Mouse (Mus musculus): ENCODE data around the gene Msantd2. TPM values are rescaled to one million over a fixed set of nuclear protein-coding genes. Genes with fewer than 3 reads are reported as not detected.
A peak's percentile ranks its signal among the peaks of the same experiment; 100 is the strongest.

Msantd2 gene
- polyA plus RNA-seq, 2 experiments = 26.7 to 74.2 TPM

DNA sequence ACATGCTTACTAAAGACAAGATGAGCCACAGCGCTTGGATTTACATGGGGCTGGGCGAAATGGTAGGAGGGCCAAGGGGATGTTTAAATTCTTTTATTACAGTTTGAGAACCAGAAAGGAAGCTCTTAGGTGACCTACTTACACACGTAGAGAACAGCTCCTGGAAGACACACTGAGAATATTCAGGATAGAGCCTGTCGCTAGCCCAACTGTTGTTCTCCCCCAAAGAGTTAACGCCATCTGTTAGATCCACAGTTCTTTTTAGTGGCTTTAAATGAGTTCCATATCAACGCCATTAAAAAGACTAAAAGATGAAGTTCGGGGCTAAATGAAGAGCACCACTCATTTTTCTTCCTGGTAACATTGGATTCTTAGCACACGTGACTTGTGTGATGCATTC lies 29.9 kb downstream of the Msantd2 start:
- H3K36me3 ChIP-seq (ENCODE audit: control insufficient read depth, insufficient read depth, low read length) = peaks cover 40% of the 10 kb centered on the region
- no peak for TF ChIP-seq POLR2A (IDR thresholded peaks at IDR 0.05; ENCODE audit: borderline replicate concordance, extremely low read depth, insufficient read depth, insufficient read length)
- 83% methylated on average over 8 of the region's 8 CpGs for WGBS
- H3K4me1 ChIP-seq (ENCODE audit: control insufficient read depth, insufficient read depth, low read length) = no peaks in the 10 kb centered on the region
- no peaks in the 10 kb centered on the region for H3K9me3 ChIP-seq (ENCODE audit: control insufficient read depth, low read length)
- no peak overlapping the region for H3K4me2 ChIP-seq (replicated peaks; ENCODE audit: low read depth, low read length, severe bottlenecking)
- no peak overlapping the region for H3K4me3 ChIP-seq (replicated peaks; ENCODE audit: low read length)
- DNase-seq (ENCODE audit: low spot score) = no peak
- H3K9ac ChIP-seq (ENCODE audit: low read depth, low read length, severe bottlenecking) = no peak overlapping the region
- H3K27ac ChIP-seq (replicated peaks; ENCODE audit: low read depth, low read length) = no peak overlapping the region
- no peaks in the 10 kb centered on the region for H3K27me3 ChIP-seq (ENCODE audit: control insufficient read depth, insufficient read depth, low read length)
- no peak for ATAC-seq (ENCODE audit: low FRiP score, low read depth)

DNA sequence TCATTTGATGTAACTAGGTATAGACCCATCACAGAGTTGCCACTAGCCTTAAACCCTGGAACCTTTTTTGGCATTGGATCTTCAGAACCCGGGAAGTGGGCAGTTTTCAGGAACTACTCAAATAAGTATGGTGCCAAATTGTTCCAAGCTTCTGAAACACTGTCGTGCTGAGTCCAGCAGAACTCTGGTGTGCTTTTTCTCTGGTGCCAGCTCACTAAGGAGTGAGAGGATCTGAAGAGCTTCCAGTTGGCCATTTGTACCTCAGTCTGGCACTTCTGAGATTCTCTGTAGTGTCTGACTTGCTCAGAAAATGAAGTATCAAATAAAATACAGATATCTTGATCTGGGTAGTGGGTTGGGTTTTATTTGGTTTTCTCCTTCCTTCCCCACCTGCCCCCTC lies 30.9 kb downstream of the Msantd2 start:
- Histone ChIP-seq H3K4me1 (ENCODE audit: control insufficient read depth, insufficient read depth, low read length) (no peaks in the 10 kb centered on the region), H3K4me2 (replicated peaks; ENCODE audit: low read depth, low read length, severe bottlenecking) (no peak overlapping the region), H3K9me3 (ENCODE audit: control insufficient read depth, low read length) (no peaks in the 10 kb centered on the region), H3K36me3 (ENCODE audit: control insufficient read depth, insufficient read depth, low read length) (peaks cover 48% of the 10 kb centered on the region), H3K27ac (replicated peaks; ENCODE audit: low read depth, low read length) (no peak overlapping the region), H3K27me3 (ENCODE audit: control insufficient read depth, insufficient read depth, low read length) (no peaks in the 10 kb centered on the region), H3K4me3 (replicated peaks; ENCODE audit: low read length) (no peak overlapping the region), H3K9ac (ENCODE audit: low read depth, low read length, severe bottlenecking) (no peak overlapping the region)
- no peak for DNase-seq (ENCODE audit: low spot score)
- no peak for ATAC-seq (ENCODE audit: low FRiP score, low read depth)
- WGBS = 96% methylated on average over 2 of the region's 2 CpGs
- TF ChIP-seq POLR2A (IDR thresholded peaks at IDR 0.05; ENCODE audit: borderline replicate concordance, extremely low read depth, insufficient read depth, insufficient read length) = no peak

- H3K36me3 ChIP-seq (ENCODE audit: control insufficient read depth, insufficient read depth, low read length) = peaks cover 33% of the 10 kb centered on the region
- no peak overlapping the region for H3K4me3 ChIP-seq (replicated peaks; ENCODE audit: low read length)
- WGBS = 95% methylated on average over 2 of the region's 2 CpGs
- H3K9me3 ChIP-seq (ENCODE audit: control insufficient read depth, low read length) = no peaks in the 10 kb centered on the region
- no peak overlapping the region for H3K27ac ChIP-seq (replicated peaks; ENCODE audit: low read depth, low read length)
- DNase-seq (ENCODE audit: low spot score) = no peak
- H3K27me3 ChIP-seq (ENCODE audit: control insufficient read depth, insufficient read depth, low read length) = peaks cover 49% of the 10 kb centered on the region
- H3K9ac ChIP-seq (ENCODE audit: low read depth, low read length, severe bottlenecking) = no peak overlapping the region
- H3K4me1 ChIP-seq (ENCODE audit: control insufficient read depth, insufficient read depth, low read length) = peaks cover 5% of the 10 kb centered on the region
- TF ChIP-seq POLR2A (IDR thresholded peaks at IDR 0.05; ENCODE audit: borderline replicate concordance, extremely low read depth, insufficient read depth, insufficient read length) = no peak
- no peak for ATAC-seq (ENCODE audit: low FRiP score, low read depth)
- H3K4me2 ChIP-seq (replicated peaks; ENCODE audit: low read depth, low read length, severe bottlenecking) = no peak overlapping the region
Measured at GRCm38 (mm10) chr9:37525461-37525860, 36.3 kb downstream of the Msantd2 start.

- Histone ChIP-seq H3K4me2 (replicated peaks; ENCODE audit: low read depth, low read length, severe bottlenecking) (no peak overlapping the region), H3K9me3 (ENCODE audit: control insufficient read depth, low read length) (no peaks in the 10 kb centered on the region), H3K27ac (replicated peaks; ENCODE audit: low read depth, low read length) (no peak overlapping the region), H3K27me3 (ENCODE audit: control insufficient read depth, insufficient read depth, low read length) (peaks cover 61% of the 10 kb centered on the region), H3K4me3 (replicated peaks; ENCODE audit: low read length) (no peak overlapping the region), H3K36me3 (ENCODE audit: control insufficient read depth, insufficient read depth, low read length) (peaks cover 24% of the 10 kb centered on the region), H3K9ac (ENCODE audit: low read depth, low read length, severe bottlenecking) (no peak overlapping the region; the same call in 1 of the 2 replicates), H3K4me1 (ENCODE audit: control insufficient read depth, insufficient read depth, low read length) (peaks cover 9% of the 10 kb centered on the region)
- 23% methylated on average over 21 of the region's 21 CpGs for WGBS
- no peak for TF ChIP-seq POLR2A (IDR thresholded peaks at IDR 0.05; ENCODE audit: borderline replicate concordance, extremely low read depth, insufficient read depth, insufficient read length)
- ATAC-seq (ENCODE audit: low FRiP score, low read depth) (no peak), DNase-seq (ENCODE audit: low spot score) (no peak)
Measured at GRCm38 (mm10) chr9:37526443-37527395, 37.6 kb downstream of the Msantd2 start.

DNA sequence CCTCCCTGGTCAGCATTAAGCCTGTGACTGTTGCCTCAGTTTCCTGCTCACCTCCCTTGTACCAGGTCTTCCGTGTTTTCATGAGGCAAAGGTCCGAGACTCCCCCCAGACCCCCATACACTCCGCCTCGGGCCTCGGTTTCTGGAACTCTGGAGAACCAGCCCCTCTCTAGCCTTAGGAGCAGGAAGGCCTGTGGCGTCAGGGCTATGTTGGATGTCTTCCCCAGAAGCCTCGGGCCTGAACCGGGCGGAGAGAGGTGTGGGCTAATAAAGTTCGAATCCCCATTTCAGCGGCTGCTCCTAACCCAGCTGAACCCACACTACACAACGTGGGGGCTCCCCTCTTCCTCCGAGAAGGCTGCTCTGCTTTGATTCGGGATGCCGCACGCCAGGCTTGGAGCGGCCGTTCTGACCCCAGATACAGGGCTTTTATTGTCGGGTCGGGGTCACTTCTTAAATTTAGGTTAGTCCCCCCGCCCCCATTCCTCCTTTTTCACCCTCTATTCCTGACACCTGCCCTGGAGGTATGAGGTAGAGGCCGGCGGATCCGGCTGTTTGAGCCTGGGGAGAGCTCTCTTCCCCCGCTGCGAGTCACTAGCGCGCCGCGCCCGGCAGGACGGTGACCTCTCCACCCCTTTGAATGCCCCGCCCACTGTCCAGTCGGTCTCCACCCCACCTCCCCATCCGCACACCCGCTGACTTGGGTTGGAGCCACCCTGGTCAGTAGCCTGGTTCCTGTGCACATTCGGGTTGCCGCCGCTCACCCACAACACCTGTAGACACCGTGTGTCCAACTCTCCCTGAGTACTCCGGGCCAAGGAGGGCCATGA lies 38.5 kb downstream of the Msantd2 start, which contains the start of gene Esam:
Gene Esam, plus strand, starts transcription at position 683 of the 829 bp plus-strand sequence.
- 3% methylated on average over 41 of the region's 41 CpGs for WGBS
- peaks cover 21% of the 10 kb centered on the region for H3K36me3 ChIP-seq (ENCODE audit: control insufficient read depth, insufficient read depth, low read length)
- no peak within 1 kb of the TSS; the same call in 1 of the 2 replicates for H3K9ac ChIP-seq (ENCODE audit: low read depth, low read length, severe bottlenecking)
- H3K27me3 ChIP-seq (ENCODE audit: control insufficient read depth, insufficient read depth, low read length) = peaks cover 67% of the 10 kb centered on the region
- H3K9me3 ChIP-seq (ENCODE audit: control insufficient read depth, low read length) = no peaks in the 10 kb centered on the region
- ATAC-seq (ENCODE audit: low FRiP score, low read depth) (0 out of 2 replicates have a peak, but pooled peaks have one; percentile 20), DNase-seq (ENCODE audit: low spot score) (no peak)
- peak within 1 kb of the TSS; percentile 23; the same call in 1 of the 2 replicates for H3K4me2 ChIP-seq (replicated peaks; ENCODE audit: low read depth, low read length, severe bottlenecking)
- H3K4me3 ChIP-seq (replicated peaks; ENCODE audit: low read length) = peak within 1 kb of the TSS; percentile 7
- H3K27ac ChIP-seq (replicated peaks; ENCODE audit: low read depth, low read length) = no peak within 1 kb of the TSS
- TF ChIP-seq POLR2A (IDR thresholded peaks at IDR 0.05; ENCODE audit: borderline replicate concordance, extremely low read depth, insufficient read depth, insufficient read length) = no peak
- peaks cover 9% of the 10 kb centered on the region for H3K4me1 ChIP-seq (ENCODE audit: control insufficient read depth, insufficient read depth, low read length)

Data from limb, embryonic 14.5 days (tissue).